In the genomic region with DNA sequence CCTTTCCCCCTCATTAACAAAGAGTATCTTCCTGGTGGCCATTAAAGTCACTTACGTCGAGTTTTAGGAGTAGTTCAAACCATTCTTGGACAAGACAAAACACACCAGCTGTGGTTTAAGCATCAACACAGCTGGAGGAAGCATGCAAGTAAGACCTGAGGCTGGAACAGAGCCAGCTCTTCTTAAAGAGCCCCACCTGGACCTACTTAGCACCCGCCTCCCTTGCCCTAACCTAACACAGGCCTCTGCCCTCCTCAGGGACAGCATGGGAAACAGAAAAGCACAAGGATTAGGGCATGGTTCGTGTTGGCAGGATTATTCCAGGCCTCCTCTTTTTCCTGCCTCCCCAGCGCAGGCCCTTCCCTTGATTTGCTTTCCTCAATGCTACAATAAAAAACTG, we compare ENCODE assay signal across 12 mouse cellular contexts.
"Had no signal": no experiment of that assay in that cellular context is flagged by ENCODE, and none has a peak within 500 bp of the region (broad histone marks: within the 10 kb centered on the region; RNA-seq: fewer than 3 reads in every experiment).

No protein-coding gene starts in this region.

- H3K4me3 ChIP-seq: kidney, embryonic 15.5 days; liver, embryonic 15.5 days; midbrain, embryonic 12.5 days had no signal

- DNase-seq: kidney, adult 2 months; kidney, postnatal 14 days; left cerebral cortex, postnatal 4 days; lung, embryonic 14.5 days; lung, postnatal 10 days; lung, postnatal 4 days; right cerebral cortex, postnatal 25 days had no signal

- H3K4me2 ChIP-seq: kidney, embryonic 15.5 days; liver, embryonic 11.5 days; liver, embryonic 15.5 days; lung, embryonic 14.5 days; midbrain, embryonic 12.5 days had no signal

- H3K27me3 ChIP-seq: kidney, embryonic 15.5 days; liver, embryonic 15.5 days; midbrain, embryonic 12.5 days had no signal

- H3K9ac ChIP-seq: kidney, embryonic 15.5 days; liver, embryonic 15.5 days; lung, embryonic 14.5 days; midbrain, embryonic 12.5 days had no signal

- H3K27ac ChIP-seq: kidney, embryonic 15.5 days; liver, embryonic 15.5 days; midbrain, embryonic 12.5 days had no signal

- H3K4me1 ChIP-seq: liver, embryonic 15.5 days; midbrain, embryonic 12.5 days had no signal

- ATAC-seq: midbrain, embryonic 16.5 days had no signal

- H3K9me3 ChIP-seq: kidney, embryonic 15.5 days; liver, embryonic 15.5 days; midbrain, embryonic 12.5 days had no signal

- H3K36me3 ChIP-seq: kidney, embryonic 15.5 days; liver, embryonic 15.5 days; midbrain, embryonic 12.5 days had no signal
